Mouse (Mus musculus) heart, postnatal 0 days (tissue): Measurements from ENCODE around the gene Ifi27l2a. TPM values are rescaled to one million over a fixed set of nuclear protein-coding genes. Genes with fewer than 3 reads are reported as not detected.

Source experiments
- ATAC-seq: fragments of 200-750 bp; cut with Nextera tagmentation; 2 replicates; pipeline ENCODE4 v1.8.0; 2017; ENCODE audit warnings: low read depth, moderate number of reproducible peaks, moderate library complexity; ENCODE audit not compliant: insufficient read depth
- DNase-seq: peaks from one replicate; pipeline ENCODE4 v3.0.0-alpha.2; 2016; ENCODE audit warnings: low spot score
- H3K27ac ChIP-seq: fragments of 300-500 bp; sonication (generic); 2 replicates; pipeline ENCODE4 v1.5.1; 2014; ENCODE audit warnings: low read depth, mild to moderate bottlenecking
- H3K27me3 ChIP-seq: fragments of 300-500 bp; sonication (generic); 2 replicates; pipeline ENCODE4 v1.6.1; 2014; ENCODE audit warnings: low read length, mixed read lengths; ENCODE audit not compliant: control insufficient read depth, insufficient read depth
- H3K36me3 ChIP-seq: fragments of 300-500 bp; sonication (generic); replicated peaks from 2 replicates; pipeline ENCODE4 v1.6.1; 2014; ENCODE audit warnings: low read length, mixed read lengths; ENCODE audit not compliant: control insufficient read depth, insufficient read depth
- H3K4me1 ChIP-seq: fragments of 300-500 bp; sonication (generic); 2 replicates; pipeline ENCODE4 v1.6.1; 2014; ENCODE audit warnings: antibody characterized with exemption; ENCODE audit not compliant: control insufficient read depth, insufficient read depth
- H3K4me2 ChIP-seq: fragments of 300-500 bp; sonication (generic); 2 replicates; pipeline ENCODE4 v1.6.1; 2014; ENCODE audit warnings: low read depth, mild to moderate bottlenecking, low read length, moderate library complexity
- H3K4me3 ChIP-seq: fragments of 300-500 bp; sonication (generic); 2 replicates; pipeline ENCODE4 v1.5.1; 2014; ENCODE audit warnings: low read depth, low read length
- H3K9ac ChIP-seq: fragments of 300-500 bp; sonication (generic); replicated peaks from 2 replicates; pipeline ENCODE4 v1.6.1; 2014; ENCODE audit warnings: low read depth, low read length, mixed read lengths
- H3K9me3 ChIP-seq: fragments of 300-500 bp; sonication (generic); replicated peaks from 2 replicates; pipeline ENCODE4 v1.6.1; 2016; ENCODE audit warnings: low read length; ENCODE audit not compliant: control insufficient read depth
- CTCF ChIP-seq: IDR thresholded peaks from 2 replicates; pipeline ENCODE4 v1.5.1; 2016; ENCODE audit warnings: antibody characterized with exemption, control low read depth, low read depth
- EP300 ChIP-seq: IDR thresholded peaks from 2 replicates; pipeline ENCODE4 v1.6.1; 2016; ENCODE audit warnings: antibody characterized with exemption, low read depth
- WGBS: fragments of 180-500 bp; shearing (Covaris S2); extraction: QIAGEN DNeasy Blood & Tissue Kit; methylation state at CpG from one replicate; pipeline ENCODE4 v1.1.7; 2014; 5-methylcytosine and 5-hydroxymethylcytosine counted together
- polyA plus RNA-seq: library from polyadenylated mRNA; unstranded; fragments of >200 nt; fragmentation: Nextera tagmentation; extraction: Ambion mirVana; gene quantifications from 2 replicates; pipeline ENCODE4 v1.2.1, GENCODE M21; 2015
- total RNA-seq: library from RNA; depleted of rRNA; stranded (reverse); fragments of >200 nt; gene quantifications from 2 replicates; pipeline ENCODE4 v1.2.3, GENCODE M21; 2014; ENCODE audit warnings: low replicate concordance

The Ifi27l2a gene
- total and polyA plus RNA-seq, 2 experiments from 2014 or later: 68.2 to 156 TPM

DNA sequence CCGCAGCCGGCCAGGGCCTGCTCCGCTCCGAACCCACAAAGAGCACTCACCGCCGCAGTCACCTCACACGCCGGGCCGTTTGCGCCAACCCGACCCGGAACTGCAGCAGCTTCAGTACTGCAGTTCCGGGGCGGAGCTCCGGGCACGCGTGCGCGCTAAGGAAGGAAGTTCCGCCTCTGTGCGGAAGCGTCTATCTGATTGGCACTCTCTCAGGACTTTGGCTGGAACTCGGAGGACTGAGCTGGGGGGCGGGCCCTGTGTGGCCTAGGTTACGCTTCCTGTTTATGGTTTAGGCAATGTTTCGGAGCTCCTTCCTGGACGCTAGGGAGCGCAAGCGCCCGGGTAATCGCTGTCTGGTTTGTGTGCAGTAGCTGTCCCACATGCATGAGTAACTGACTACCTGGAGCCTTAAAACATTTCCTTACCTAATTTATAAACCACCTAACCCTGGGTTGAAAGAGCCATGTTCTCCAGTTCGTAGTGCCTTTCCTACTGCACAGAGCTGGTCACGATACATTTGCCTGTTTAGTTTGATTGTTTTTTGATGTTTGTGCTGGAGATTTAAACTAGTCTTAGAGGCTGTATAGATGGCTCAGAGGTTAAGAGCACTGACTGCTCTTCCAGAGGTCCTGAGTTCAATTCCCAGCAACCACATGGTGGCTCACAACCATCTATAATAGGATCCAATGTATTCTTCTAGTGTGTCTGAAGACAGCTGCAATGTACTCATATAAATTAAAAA, 17.6 kb downstream of the Ifi27l2a start, which contains the start of gene Ddx24:
Gene Ddx24, minus strand, starts transcription at position 102 of the 742 bp plus-strand sequence.
- ATAC-seq: peak; percentile 100

GRCm38 (mm10) chr12:103425016-103425728, 18.3 kb downstream of the Ifi27l2a start:
- WGBS: 7% methylated on average over 33 of the region's 33 CpGs
- peak; percentile 12 for ATAC-seq

More for the DNA sequence above, 17.6 kb downstream of the Ifi27l2a start, which contains the start of gene Ddx24:
- H3K9ac ChIP-seq: peak within 1 kb of the TSS; percentile 94
- H3K4me2 ChIP-seq: peak within 1 kb of the TSS; percentile 89
- TF ChIP-seq EP300: peak; percentile 42; the same call in 1 of the 2 replicates
- TF ChIP-seq CTCF: peak; percentile 83
- peaks cover 25% of the 10 kb centered on the region for H3K4me1 ChIP-seq
- H3K36me3 ChIP-seq: peaks cover 15% of the 10 kb centered on the region
- H3K27me3 ChIP-seq: no peaks in the 10 kb centered on the region
- H3K9me3 ChIP-seq: no peaks in the 10 kb centered on the region
- peak within 1 kb of the TSS; percentile 92 for H3K4me3 ChIP-seq
- H3K27ac ChIP-seq: peak within 1 kb of the TSS; percentile 60
- DNase-seq: peak; percentile 99
- 1% methylated on average over 33 of the region's 33 CpGs for WGBS

GRCm38 (mm10) chr12:103408144-103408543, 35.3 kb downstream of the Ifi27l2a start:
- H3K4me1 ChIP-seq: no peaks in the 10 kb centered on the region
- H3K4me3 ChIP-seq: no peak overlapping the region
- no peak for ATAC-seq
- peaks cover 91% of the 10 kb centered on the region for H3K36me3 ChIP-seq
- no peak for DNase-seq
- H3K27me3 ChIP-seq: no peaks in the 10 kb centered on the region
- WGBS: 88% methylated on average over 10 of the region's 10 CpGs
- TF ChIP-seq EP300 (no peak), CTCF (no peak)
- H3K9ac ChIP-seq: no peak overlapping the region
- H3K4me2 ChIP-seq: no peak overlapping the region
- no peak overlapping the region for H3K27ac ChIP-seq
- H3K9me3 ChIP-seq: no peaks in the 10 kb centered on the region

More at GRCm38 (mm10) chr12:103425016-103425728, 18.3 kb downstream of the Ifi27l2a start:
- peaks cover 15% of the 10 kb centered on the region for H3K36me3 ChIP-seq
- peaks cover 25% of the 10 kb centered on the region for H3K4me1 ChIP-seq
- H3K9ac ChIP-seq: peak overlapping the region; percentile 94
- H3K4me3 ChIP-seq: peak overlapping the region; percentile 92
- peak overlapping the region; percentile 89 for H3K4me2 ChIP-seq
- H3K27ac ChIP-seq: peak overlapping the region; percentile 60
- peak; percentile 8 for DNase-seq
- TF ChIP-seq EP300 (no peak), CTCF (no peak)
- H3K27me3 ChIP-seq: no peaks in the 10 kb centered on the region
- no peaks in the 10 kb centered on the region for H3K9me3 ChIP-seq

- DNase-seq (no peak), ATAC-seq (no peak)
- TF ChIP-seq CTCF: no peak
- no peak for TF ChIP-seq EP300
- Histone ChIP-seq H3K4me3 (no peak within 1 kb of the TSS), H3K9me3 (no peaks in the 10 kb centered on the region), H3K4me1 (no peaks in the 10 kb centered on the region), H3K9ac (no peak within 1 kb of the TSS), H3K27ac (no peak within 1 kb of the TSS), H3K27me3 (no peaks in the 10 kb centered on the region), H3K36me3 (peaks cover 91% of the 10 kb centered on the region), H3K4me2 (no peak within 1 kb of the TSS)
- 87% methylated on average over 4 of the region's 4 CpGs for WGBS
These were observed 35.8 kb downstream of the Ifi27l2a start, which contains the start of gene 9330161L09Rik for GRCm38 (mm10) chr12:103407720-103408119. 9330161L09Rik (minus strand) TSS chr12:103407820.

DNA sequence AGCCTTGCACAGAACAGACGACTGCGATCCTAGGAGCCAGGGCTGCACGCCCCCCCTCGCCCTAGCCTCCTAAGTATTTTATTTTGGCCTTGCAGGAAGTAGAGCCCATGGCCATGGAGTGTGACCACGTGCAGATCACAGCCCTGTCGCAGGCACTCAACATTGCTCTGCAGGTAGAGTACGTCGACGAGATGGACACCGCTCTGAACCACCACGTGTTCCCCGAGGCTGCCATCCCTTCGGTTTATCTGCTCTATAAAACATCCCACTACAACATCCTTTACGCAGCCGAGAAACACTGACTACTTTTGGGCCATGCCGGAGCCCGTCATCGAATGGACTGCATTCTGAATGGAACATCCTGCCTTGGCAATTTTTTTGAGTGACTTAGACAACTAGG, 39.3 kb downstream of the Ifi27l2a start:
- Histone ChIP-seq H3K4me1 (no peaks in the 10 kb centered on the region), H3K4me3 (no peak overlapping the region), H3K9me3 (no peaks in the 10 kb centered on the region), H3K9ac (no peak overlapping the region), H3K4me2 (no peak overlapping the region), H3K27me3 (no peaks in the 10 kb centered on the region), H3K36me3 (peaks cover 58% of the 10 kb centered on the region), H3K27ac (no peak overlapping the region)
- TF ChIP-seq CTCF (no peak), EP300 (no peak)
- WGBS: 86% methylated on average over 18 of the region's 18 CpGs
- ATAC-seq (no peak), DNase-seq (no peak)
